Mouse (Mus musculus) heart, adult 2 months (tissue): ENCODE measurements around the gene Vamp4.
"Not testable (repeated sequence)": the region's sequence is repeated elsewhere in the genome, so short reads cannot be mapped to it uniquely, and the experiment has no call there.

ENCODE experiments used
- CTCF ChIP-seq: fragments of 200-600 bp; IDR thresholded peaks from 2 replicates; pipeline ENCODE4 v1.8.1; 2022; ENCODE audit warnings: antibody characterized with exemption, mild to moderate bottlenecking, moderate library complexity
- EP300 ChIP-seq: fragments of 200-500 bp; IDR thresholded peaks from 2 replicates; pipeline ENCODE4 v1.6.1; 2011; ENCODE audit warnings: low read depth, low read length, control low read depth; ENCODE audit not compliant: insufficient read depth
- POLR2A ChIP-seq: fragments of 200-500 bp; IDR thresholded peaks from 2 replicates; pipeline ENCODE4 v1.6.1; 2011; ENCODE audit warnings: mild to moderate bottlenecking, low read depth, low read length, control low read depth; ENCODE audit not compliant: insufficient read depth

DNA sequence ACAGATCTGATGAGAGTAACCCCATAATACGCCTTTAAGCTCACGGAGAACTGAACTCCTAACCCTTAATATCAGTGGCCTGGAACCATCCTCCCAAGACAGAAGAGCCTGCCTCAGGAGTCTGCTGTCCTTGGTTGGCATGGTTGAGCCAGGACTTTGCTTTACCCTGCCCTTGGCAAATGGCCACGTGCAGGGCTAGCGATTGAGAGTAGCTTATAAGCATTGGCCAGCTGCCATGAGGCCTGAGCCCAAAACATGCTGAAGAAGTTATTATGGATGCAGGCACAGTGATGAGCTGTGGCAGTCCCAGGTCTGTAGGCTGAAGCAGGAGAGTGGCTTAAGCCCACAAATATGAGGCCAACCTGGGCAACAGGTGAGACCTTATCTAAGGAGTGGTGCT, 57.5 kb downstream of the Vamp4 start:
- TF ChIP-seq CTCF, POLR2A, EP300: not testable (repeated sequence)
